Mouse (Mus musculus): ENCODE measurements around the gene Gse1.

Gse1 gene

GRCm38 (mm10) chr8:120532517-120533215, 304.4 kb downstream of the Gse1 start:
- in situ Hi-C loops (cut with MseI, MboI), result no loop called here

- in situ Hi-C loops (cut with MseI, MboI), result no loop called here
These were observed 305.1 kb downstream of the Gse1 start for GRCm38 (mm10) chr8:120533380-120533779.

GRCm38 (mm10) chr8:120534080-120534479, 305.8 kb downstream of the Gse1 start:
- in situ Hi-C loops (cut with MseI, MboI), result no loop called here

GRCm38 (mm10) chr8:120534504-120535368, 306.5 kb downstream of the Gse1 start:
- in situ Hi-C loops (cut with MseI, MboI), result no loop called here

- in situ Hi-C loops (cut with MseI, MboI), result no loop called here
These were observed 307.4 kb downstream of the Gse1 start for GRCm38 (mm10) chr8:120535452-120536305.

GRCm38 (mm10) chr8:120536306-120537206, 308.3 kb downstream of the Gse1 start:
- in situ Hi-C loops (cut with MseI, MboI), result no loop called here

GRCm38 (mm10) chr8:120537207-120537817, 309.1 kb downstream of the Gse1 start:
- in situ Hi-C loops (cut with MseI, MboI), result no loop called here

GRCm38 (mm10) chr8:120537818-120538396, 309.7 kb downstream of the Gse1 start:
- in situ Hi-C loops (cut with MseI, MboI), result no loop called here

- in situ Hi-C loops (cut with MseI, MboI), result no loop called here
These were observed 310.4 kb downstream of the Gse1 start for GRCm38 (mm10) chr8:120538397-120539240.

- in situ Hi-C loops (cut with MseI, MboI), result no loop called here
These were observed 311.1 kb downstream of the Gse1 start for GRCm38 (mm10) chr8:120539381-120539774.

GRCm38 (mm10) chr8:120539775-120540625, 311.7 kb downstream of the Gse1 start:
- in situ Hi-C loops (cut with MseI, MboI), result no loop called here

- in situ Hi-C loops (cut with MseI, MboI), result no loop called here
These were observed 314.7 kb downstream of the Gse1 start for GRCm38 (mm10) chr8:120542995-120543394.

GRCm38 (mm10) chr8:120543416-120544055, 315.3 kb downstream of the Gse1 start:
- in situ Hi-C loops (cut with MseI, MboI), result no loop called here

GRCm38 (mm10) chr8:120544155-120544554, 315.9 kb downstream of the Gse1 start:
- in situ Hi-C loops (cut with MseI, MboI), result no loop called here

- in situ Hi-C loops (cut with MseI, MboI), result no loop called here
These were observed 319.3 kb downstream of the Gse1 start for GRCm38 (mm10) chr8:120547562-120547961.

GRCm38 (mm10) chr8:120548313-120548761, 320.1 kb downstream of the Gse1 start:
- in situ Hi-C loops (cut with MseI, MboI), result no loop called here

- in situ Hi-C loops (cut with MseI, MboI), result no loop called here
These were observed 321.2 kb downstream of the Gse1 start for GRCm38 (mm10) chr8:120549321-120549921.
